Mouse (Mus musculus) right cerebral cortex, postnatal 14 days (tissue): ENCODE measurements around the gene Mrps5.
"Not testable (repeated sequence)": the region's sequence is repeated elsewhere in the genome, so short reads cannot be mapped to it uniquely, and the experiment has no call there.

Source experiments
- DNase-seq: peaks from one replicate; pipeline ENCODE4 v3.0.0; 2022

Gene Mrps5

DNA sequence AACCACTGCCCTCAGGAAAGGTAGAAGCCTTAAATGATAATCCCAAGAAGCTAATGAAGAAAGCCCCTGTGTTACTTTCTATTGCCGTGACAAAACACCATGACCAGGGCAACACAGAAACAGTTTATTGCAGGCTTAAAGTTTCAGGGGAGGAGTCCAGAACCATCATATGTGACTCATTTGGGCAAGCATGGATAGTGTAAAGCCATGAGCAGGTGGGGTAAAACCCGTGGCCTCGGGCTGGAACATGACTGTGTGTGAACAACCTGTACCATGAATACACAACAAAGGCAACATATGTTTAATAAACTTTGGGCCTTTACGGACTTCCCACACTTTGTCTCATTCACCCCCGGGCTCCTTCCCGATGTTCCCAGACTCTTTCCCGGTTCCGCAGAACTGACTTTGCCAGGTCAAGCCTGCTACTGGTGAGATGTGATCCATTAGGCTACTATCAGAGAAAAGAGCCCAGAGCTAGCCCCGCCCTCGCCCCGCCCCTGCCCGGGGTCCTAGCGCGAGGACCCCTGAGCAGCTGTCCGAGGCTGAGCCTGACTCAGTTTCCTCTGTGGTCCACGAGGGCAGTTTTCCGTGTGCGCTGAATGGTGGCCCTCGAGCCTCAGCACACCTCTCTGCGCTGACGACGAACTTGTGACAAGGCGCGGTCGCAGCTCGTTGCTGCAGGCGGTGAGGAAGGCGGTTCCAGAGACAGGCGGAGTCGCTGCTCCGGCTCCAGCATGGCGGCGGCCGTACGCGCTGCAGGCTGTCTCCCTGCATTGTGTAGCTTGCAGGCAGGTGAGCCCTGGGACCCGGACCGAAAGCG lies at the start of gene Mrps5, which contains the start of gene Zfp661:
Mrps5 (plus strand) TSS at position 529 of the 820 bp plus-strand sequence.
Zfp661 (minus strand) TSS at position 401 of the 820 bp plus-strand sequence.
- peak; percentile 78 for DNase-seq

DNA sequence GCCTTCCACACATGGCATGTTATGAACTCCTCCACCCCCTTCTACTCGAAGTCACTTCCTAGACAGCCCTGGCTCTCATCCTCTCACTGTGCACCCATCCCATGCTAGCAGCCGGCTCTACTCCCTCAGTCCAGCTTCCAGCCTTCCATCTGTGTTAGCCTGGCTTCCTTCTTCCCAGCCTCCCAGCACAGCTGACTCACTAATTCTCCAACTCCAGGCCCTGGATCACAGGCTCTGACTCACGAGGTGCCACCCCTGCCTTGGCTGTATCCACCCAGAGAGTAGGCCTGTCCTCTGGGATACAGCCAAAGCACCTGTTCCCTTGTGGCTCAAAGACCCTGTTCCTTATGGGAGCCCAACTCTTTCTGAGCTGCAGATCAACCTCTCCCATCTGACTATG lies 49.5 kb upstream of the Mrps5 start:
- no peak for DNase-seq

DNA sequence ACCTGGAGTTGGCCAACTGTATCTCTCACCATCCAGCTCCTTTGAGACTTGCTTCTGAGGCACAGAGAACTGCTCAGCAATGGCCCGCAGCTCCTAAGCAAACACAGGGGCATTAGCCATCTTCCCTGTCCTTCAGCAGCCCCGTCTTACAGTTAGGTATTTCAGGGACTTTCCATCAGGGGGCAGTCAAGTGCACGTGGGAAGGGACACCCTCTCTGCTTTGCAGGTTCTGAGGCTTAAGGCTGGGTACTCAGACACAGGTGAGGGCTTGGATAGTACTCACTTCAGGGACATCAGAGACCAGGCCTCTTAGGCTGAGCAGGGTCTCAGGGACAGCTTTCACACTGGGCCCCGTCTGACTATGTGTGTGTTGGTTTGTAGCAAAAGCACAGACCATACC lies 47.5 kb upstream of the Mrps5 start:
- no peak for DNase-seq

DNA sequence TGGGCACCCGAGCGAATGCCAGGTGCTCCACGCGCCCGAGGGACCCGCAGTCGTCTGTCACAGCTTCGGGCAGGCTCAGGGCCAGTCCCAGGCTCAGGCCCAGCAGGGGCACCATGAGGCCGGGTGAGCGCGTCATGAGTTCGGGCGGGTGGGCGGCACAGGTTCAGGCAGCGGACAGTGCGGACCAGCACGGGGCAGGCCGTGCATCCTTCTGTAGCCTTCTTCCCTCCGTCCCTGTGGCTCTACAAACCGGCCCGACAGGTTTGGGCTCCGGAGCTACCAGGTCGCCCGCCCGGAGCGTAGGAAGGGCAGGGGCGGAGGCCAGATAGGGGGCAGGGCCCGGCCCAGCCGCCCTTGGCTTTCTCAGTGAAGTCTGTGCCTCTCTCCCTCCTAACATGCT lies 45.8 kb upstream of the Mrps5 start, which contains the start of gene Prom2:
Prom2 (minus strand) TSS at position 283 of the 400 bp plus-strand sequence.
- no peak for DNase-seq

DNA sequence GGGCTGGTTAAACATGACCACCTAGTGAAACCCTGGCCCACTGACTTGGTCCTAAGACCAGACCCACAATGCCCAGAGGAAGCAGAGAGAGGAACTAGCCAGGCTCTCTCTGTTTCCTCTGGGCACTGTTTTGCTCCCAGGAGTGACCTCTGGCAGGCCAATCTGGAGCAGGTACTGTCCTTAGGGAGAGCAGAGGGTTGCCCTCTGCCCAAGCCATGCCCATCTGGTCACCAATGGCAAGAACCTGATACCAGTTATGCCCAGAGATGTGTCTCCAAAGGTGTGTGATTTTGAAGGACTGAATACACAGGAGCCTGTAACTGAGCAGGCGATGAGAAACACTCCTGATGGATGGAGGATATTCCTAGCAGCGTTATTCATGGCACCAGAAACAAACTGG lies 45.3 kb upstream of the Mrps5 start:
- no peak for DNase-seq

DNA sequence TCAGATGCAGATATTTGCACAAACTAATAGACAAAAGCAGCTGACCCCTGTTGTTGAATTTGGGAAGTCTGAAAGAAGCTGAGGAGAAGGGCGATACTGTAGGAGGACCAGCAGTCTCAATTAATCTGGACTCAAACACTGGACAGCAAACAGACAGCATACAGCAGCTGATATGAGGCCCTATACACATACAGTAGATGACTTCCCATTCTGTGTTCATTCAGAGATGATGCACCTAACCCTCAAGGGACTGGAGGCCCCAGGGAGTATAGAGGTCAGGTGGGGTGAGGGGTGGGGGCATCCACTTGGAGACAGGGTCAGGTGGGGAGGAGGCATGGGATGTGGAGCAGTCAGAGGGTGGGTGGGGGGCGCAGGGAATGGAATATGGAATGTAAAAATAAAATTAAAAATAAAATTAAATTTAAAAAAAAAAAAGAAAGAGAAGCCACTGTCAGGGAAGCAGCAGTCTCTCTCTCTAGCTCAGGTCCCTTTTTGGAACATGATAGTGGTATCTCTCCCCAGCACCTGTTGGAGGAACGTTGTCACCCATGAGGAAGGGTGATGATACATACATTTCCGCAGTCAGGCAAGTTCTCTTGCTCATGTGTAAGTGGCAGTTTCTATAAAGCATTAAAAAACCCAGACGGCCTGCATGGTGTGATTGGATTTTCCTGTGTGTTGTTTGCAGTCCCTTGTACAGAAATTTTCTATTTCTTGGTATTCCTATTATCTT lies 38.5 kb upstream of the Mrps5 start:
- no peak for DNase-seq

DNA sequence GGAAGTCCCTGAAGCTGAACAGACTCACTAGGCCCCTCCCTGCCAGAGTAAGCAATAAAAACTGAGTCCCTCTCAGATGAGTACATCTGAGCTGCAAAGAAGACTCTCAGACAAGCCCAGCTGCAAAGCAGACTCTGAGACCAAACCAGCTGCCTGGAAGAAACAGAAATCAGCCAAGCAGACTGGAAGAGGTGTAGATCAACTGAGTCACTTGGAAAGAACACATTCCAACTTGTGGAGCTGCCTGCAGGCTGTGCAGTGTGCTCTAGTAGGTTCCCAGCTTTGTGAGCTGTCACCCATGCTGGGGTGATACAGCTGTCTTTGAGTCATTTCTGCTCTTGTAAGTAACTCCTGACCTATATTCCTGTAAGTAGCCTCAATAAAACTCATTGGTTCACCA lies 37.3 kb upstream of the Mrps5 start:
- DNase-seq = no peak

DNA sequence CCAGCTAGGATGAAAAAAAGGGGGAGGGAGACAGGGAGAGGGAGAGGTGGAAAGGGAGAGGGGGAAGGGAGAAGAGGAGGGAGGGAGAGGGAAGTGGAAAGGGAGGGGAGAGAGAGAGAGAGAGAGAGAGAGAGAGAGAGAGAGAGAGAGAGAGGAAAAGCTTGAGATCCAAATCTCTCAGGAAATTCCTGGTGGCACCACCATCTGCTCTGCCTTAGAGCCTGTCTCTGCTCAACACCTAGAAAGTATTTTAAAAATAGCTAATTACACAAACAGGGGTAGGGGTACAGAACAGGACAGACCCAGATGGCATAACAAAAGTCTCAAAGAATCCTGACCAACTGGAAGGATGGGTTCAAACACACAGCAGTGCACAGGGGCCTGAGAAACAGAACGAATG lies 36.6 kb upstream of the Mrps5 start:
- no peak for DNase-seq

DNA sequence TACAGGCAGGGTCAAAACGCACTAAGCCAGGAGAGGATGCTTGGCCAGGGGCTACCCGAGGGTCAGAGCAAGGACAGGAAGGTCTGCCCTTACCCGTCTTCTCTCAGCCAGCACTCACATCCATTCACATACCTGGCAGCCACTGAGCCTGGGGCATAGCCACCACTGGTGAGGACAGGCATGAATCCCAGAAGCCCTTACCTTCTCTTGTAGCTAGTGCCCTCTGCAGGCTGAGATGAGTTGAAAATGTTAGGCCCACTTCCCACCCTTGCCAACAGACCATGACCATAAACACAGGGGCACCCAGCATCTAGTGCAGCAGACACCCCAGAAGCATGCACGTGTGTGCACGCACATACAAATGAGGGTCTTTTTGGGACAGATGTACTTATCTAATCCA lies 35.9 kb upstream of the Mrps5 start:
- peak; percentile 60 for DNase-seq

DNA sequence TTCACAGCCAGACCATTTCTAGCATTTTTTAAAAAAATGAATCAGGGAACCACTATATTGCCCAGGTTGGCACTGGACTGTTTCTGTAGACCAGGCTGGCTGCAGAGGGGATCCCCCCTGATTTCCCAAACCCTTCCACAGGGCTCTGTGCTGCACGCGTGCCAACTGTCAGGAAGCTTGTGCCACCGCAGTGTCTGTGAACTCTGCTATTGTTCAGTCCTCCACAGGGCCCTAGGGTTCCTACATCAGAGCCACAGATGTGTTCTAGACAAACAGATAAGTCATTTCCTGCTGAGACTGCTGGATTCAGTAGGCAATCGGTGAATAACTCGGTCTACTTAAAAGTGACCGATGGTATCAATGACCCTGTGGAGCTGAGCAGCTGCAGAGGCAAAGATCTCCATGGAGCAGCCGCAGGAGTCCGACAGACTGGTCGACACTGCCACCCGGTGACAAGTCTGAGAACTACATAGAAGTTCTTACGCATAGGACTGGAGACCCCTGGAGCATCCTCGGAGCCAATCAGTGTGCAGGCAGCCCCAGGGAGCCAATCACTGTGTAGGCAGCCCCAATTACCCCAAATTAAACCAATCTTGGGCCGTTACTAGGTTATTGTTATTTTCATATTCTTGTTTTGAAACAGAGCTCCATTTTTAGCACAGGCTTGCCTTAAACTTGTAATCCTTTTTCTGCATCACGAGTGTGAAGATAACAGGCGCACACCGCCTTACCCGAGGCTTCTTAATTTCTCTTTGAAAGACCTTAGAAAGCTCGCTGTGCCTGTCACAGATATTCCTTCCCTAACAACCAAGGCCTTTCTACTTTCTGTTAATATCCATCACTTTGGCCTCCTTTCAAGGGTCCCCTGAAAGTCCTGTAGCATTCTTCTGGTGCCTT lies 27.7 kb upstream of the Mrps5 start:
- DNase-seq = peak; percentile 94

DNA sequence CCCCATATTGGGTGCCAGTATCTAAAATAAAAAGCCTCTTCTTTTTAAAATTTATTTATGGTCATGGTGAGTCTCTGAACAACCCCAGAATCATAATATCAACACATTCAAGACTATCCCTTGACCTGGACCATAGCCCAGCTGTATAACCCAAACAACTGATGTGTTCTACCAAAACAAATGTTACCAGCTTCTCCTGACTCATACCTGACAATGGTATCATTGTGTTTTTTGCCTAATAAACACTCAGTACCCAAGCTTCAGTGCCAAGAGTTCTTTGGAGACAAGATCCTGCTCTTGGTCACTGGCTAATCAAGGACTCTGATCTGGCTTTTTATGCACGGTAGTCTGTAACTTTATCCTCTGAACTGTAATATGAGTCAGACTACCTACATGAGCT lies 13.7 kb upstream of the Mrps5 start:
- no peak for DNase-seq

DNA sequence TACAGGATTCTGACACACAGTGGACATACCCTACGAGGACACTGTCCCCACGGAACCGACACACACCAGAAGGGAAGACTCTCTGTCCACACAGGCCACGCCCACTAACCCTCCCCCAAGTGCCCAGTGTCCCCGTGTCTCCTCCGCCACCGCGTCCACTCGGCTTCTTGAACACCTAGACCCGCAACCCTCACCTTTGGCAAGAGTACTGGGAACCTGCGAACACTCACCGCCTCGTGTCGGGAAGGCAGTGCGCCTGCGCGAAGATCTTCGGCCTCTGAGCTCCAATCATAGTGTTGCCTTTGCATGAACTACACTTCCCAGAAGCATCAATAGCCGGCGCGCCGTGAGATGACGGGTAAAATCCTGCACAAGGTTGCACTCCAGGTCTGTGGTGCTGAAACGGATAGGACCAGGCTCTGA lies 2.6 kb upstream of the Mrps5 start:
- DNase-seq = peak; percentile 94

DNA sequence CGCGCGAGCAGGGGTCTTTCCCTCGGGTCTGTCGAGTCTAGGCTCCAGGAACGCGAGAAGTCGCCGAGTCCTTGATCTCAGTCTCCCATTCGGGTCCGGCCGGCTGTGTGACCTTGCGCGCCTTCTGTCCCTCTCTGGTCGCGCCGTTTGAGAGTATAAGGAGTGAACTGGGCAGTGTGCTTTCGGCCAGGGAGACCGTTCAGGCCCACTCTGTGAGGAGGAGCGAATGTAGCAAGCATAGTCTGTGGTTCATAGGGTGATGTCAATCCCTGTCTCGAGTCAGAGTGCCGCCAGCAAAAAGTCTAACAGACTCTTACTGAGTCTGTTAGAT lies 457 bp downstream of the Mrps5 start:
- no peak for DNase-seq

DNA sequence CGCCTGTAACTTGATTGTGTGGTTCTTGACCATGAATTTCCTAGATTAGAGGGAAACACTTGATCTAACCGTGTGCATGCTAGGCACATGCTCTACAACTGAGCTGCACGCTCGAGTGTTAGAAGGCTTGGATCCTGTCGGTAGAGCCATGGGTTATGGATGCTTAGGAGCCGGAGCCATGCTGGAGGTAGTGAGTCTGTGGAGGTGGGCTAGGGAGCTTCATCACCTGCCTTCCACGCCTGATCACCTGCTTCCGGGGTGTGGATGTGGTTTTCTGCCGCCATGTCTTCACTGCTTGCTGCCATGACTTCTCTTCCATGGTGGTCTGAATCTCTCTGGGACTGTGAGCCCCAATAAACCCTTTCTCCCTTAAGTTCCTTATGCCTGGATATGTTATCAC lies 1.9 kb downstream of the Mrps5 start:
- DNase-seq = no peak

DNA sequence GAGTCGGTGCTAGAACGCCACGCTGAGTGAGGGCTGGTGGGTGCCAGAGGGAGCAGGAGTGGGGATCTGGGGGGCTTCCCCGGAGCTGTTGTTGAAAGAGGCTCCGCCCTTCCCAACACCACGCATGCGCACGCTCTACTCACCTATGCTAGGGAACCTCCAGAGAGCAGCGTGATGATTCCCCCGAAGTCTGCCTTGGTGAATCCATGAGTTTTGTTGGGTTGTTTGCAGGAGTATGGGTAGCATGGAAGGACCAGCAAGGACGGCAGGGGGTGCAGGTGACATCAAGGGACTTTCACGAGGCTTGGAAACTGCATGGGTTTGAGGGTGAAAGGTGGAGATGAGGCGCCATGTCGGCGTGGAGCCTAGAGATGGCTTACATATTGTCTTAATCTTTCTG lies 3.2 kb downstream of the Mrps5 start:
- no peak for DNase-seq

DNA sequence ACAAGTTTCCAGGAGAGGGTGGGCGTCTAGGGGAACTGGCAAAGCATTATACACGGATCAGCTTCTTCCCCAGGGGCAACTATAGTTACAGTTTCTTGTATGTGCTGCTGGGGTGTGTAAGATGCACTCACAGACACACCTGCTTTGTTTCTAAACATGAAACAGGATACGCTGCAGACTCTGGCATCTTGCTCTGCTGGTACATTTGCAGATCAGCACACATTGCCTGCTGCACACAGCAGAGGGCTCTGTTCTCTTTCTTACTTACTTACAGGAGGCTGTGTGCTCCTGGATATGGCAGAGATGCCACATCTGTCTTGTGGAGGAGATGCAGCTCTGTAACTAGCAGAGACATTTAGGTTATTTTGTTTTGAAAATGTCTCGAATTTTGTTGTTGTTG lies 3.8 kb downstream of the Mrps5 start:
- DNase-seq = no peak

DNA sequence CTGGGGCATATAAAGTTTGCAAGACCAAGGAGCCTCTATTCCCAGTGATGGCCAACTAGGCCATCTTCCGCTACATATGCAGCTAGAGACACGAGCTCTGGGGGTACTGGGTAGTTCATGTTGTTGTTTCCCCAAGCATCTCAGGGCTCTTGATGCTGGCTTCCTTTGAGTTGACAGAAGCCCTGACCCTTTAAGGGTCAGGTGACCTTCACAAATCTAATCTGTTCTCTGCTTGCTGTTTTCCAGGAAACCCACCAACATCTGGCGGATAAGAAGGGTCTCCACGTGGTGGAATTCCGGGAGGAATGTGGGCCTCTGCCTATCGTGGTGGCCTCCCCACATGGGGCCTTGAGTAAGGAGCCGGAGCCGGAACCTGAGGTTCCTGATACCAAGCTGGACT lies 16.4 kb downstream of the Mrps5 start:
- not testable (repeated sequence) for DNase-seq

DNA sequence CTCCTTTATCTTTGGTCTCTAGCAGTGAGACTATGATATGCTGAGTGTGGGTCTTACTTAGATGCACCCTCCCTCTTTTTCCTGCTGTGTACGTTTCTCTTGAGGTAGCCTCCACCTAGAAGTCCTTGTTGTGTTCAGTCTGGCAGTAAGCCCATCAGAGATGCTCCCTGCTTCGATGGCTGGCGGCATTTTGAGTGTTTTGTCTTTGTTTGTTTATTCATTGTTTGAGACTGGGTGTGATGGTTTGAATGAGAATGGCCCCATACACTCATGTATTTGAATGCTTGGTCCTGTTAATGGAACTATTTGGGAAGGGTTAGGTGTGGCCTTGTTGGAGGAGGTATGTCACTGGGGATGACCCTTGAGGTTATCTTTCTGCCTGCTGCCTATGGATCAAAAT lies 18.2 kb downstream of the Mrps5 start:
- no peak for DNase-seq

DNA sequence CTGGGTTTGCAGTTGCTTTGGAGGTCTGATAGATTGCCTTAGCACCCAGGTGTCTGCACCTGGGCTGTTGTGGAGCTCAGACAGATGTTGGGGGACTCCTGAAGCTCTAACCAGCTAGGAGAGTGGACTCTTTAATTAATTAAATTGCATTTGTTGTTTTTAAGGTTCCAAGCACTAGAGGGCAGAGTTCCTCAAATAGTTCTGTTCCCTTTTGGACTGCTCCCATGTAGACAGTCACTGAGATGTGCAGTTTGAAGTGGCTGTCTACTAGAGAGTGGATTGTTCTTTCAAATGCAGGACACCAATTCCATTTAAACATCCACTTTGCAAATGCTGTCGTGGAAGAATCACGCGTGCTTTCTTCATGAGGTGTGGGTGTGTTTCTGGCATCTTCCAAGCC lies 21.2 kb downstream of the Mrps5 start:
- DNase-seq = no peak

DNA sequence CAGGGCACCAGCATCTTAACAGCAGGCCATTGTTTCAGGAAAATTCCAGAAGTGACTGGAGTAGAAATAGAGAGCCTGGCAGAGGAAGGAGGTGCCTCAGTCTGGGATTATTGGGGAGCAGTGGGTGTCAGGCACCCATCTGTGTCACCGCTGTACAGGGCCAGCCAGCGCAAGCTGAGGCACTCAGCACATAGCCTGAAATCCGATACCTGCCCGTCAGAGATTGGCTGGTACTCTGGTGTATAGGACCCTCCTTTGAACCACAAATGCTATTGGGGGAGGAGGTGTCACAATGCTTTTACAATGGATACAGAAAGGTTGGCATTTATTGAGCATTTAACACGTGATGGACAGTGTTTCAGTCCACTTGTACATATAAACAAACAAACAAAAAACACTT lies 22.0 kb downstream of the Mrps5 start:
- no peak for DNase-seq

DNA sequence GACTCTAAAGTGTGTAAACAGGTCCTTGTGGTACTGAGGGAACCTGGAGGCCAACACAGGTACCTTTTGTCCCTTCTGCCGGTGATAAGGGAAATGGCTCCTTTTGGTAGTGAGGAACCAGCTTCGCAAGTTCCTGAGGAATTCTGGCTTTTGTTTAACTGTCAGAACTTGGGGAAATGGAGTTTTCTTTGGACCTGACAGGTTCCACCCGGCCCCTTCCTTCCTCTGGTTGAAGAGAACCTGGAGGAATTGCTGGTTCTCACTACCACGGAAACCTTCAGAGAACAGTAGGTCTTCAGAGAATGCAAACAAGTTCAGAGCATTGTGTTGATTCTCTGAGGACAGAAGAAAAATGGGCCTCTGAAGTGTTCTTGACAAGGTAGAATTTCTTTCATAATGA lies 24.4 kb downstream of the Mrps5 start:
- DNase-seq = no peak

DNA sequence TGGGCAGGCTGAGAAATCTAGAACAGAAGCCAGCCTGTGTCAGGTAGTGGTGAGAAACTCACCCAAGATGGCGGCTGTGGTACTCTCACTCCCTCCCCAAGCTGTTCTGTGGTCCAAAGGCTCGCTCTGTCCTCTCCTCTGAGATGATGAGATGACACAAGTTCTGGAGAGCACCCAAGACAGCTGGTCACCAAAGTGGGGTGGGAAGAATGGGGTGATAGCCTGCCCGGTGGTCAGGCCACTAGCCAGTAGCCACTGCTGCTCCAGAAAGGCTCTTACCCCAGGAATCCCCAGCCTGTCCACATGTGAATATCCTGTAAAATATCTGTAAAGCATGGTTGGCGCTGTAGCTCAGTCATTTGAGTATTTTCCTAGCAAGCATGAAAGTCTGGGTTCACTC lies 25.3 kb downstream of the Mrps5 start:
- no peak for DNase-seq

DNA sequence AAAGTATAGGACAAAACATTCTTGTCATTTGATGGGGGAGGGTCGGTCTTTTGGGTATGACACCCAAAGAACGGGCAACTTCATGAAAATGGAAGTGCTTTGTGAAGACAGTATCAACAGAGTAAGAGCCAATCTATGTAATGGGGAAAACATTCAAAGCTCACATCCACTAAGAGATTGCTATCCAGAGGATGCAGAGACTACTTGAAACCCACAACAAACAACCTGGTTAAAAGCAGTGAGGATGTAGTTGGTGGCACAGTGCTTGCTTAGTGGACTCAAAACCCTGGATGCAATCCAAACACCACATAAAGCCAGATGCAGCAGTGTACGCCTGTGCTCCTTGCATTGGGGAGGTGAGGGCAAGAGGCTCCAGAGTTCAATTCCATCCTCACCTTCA lies 32.3 kb downstream of the Mrps5 start:
- DNase-seq = no peak
